Mouse (Mus musculus) midbrain, embryonic 16.5 days (tissue): Measurements from ENCODE around the gene Gpha2. TPM values are rescaled to one million over a fixed set of nuclear protein-coding genes. Genes with fewer than 3 reads are reported as not detected.

ENCODE experiments used
- ATAC-seq: fragments of 200-750 bp; cut with Nextera tagmentation; 2 replicates; pipeline ENCODE4 v1.8.0; 2017; ENCODE audit warnings: moderate TSS enrichment
- H3K27ac ChIP-seq: fragments of 300-500 bp; sonication (generic); 2 replicates; pipeline ENCODE4 v1.5.1; 2014; ENCODE audit warnings: mild to moderate bottlenecking, low read length, mixed read lengths
- H3K27me3 ChIP-seq: fragments of 300-500 bp; sonication (generic); 2 replicates; pipeline ENCODE4 v1.6.1; 2014; ENCODE audit warnings: low read depth, low read length, mixed read lengths; ENCODE audit not compliant: control insufficient read depth, insufficient read depth
- H3K36me3 ChIP-seq: fragments of 300-500 bp; sonication (generic); 2 replicates; pipeline ENCODE4 v1.6.1; 2014; ENCODE audit warnings: mild to moderate bottlenecking, low read length, moderate library complexity, mixed read lengths; ENCODE audit not compliant: control insufficient read depth, insufficient read depth
- H3K4me1 ChIP-seq: fragments of 300-500 bp; sonication (generic); 2 replicates; pipeline ENCODE4 v1.6.1; 2014; ENCODE audit warnings: mild to moderate bottlenecking, low read length, mixed read lengths; ENCODE audit not compliant: control insufficient read depth, insufficient read depth
- H3K4me2 ChIP-seq: fragments of 300-500 bp; sonication (generic); 2 replicates; pipeline ENCODE4 v1.6.1; 2014; ENCODE audit warnings: mild to moderate bottlenecking, low read length, mixed read lengths
- H3K4me3 ChIP-seq: fragments of 300-500 bp; sonication (generic); 2 replicates; pipeline ENCODE4 v1.5.1; 2014; ENCODE audit warnings: low read depth, mild to moderate bottlenecking, low read length, moderate library complexity, mixed read lengths
- H3K9ac ChIP-seq: fragments of 300-500 bp; sonication (generic); 2 replicates; pipeline ENCODE4 v1.6.1; 2014; ENCODE audit warnings: low read depth, low read length, mixed read lengths
- H3K9me3 ChIP-seq: fragments of 300-500 bp; sonication (generic); replicated peaks from 2 replicates; pipeline ENCODE4 v1.6.1; 2014; ENCODE audit warnings: mild to moderate bottlenecking, low read length, mixed read lengths; ENCODE audit not compliant: control insufficient read depth, poor library complexity, severe bottlenecking
- WGBS: fragments of 180-500 bp; shearing (Covaris S2); extraction: QIAGEN DNeasy Blood & Tissue Kit; methylation state at CpG from one replicate; pipeline ENCODE4 v1.1.7; 2014; 5-methylcytosine and 5-hydroxymethylcytosine counted together
- polyA plus RNA-seq: library from polyadenylated mRNA; unstranded; fragments of >200 nt; fragmentation: Nextera tagmentation; extraction: Ambion mirVana; gene quantifications from 2 replicates; pipeline ENCODE4 v1.2.1, GENCODE M21; 2015

Gpha2 gene
- not detected in 2 replicates for polyA plus RNA-seq

GRCm38 (mm10) chr19:6226135-6226534 lies at the start of gene Gpha2:
Gene Gpha2, plus strand, starts transcription at chr19:6226380.
- Histone ChIP-seq H3K27me3 (no peaks in the 10 kb centered on the region), H3K9ac (no peak within 1 kb of the TSS), H3K9me3 (no peaks in the 10 kb centered on the region), H3K4me1 (no peaks in the 10 kb centered on the region), H3K4me2 (no peak within 1 kb of the TSS), H3K27ac (no peak within 1 kb of the TSS), H3K4me3 (no peak within 1 kb of the TSS), H3K36me3 (peaks cover 18% of the 10 kb centered on the region)
- no peak for ATAC-seq
- 34% methylated on average over 2 of the region's 2 CpGs for WGBS

GRCm38 (mm10) chr19:6178775-6179174 lies 47.4 kb upstream of the Gpha2 start:
- H3K4me3 ChIP-seq, result no peak overlapping the region
- no peak overlapping the region for H3K4me2 ChIP-seq
- WGBS, result 84% methylated on average over 4 of the region's 6 CpGs

GRCm38 (mm10) chr19:6181629-6182028 lies 44.6 kb upstream of the Gpha2 start:
- 41% methylated on average over 5 of the region's 5 CpGs for WGBS
- no peak overlapping the region for H3K4me3 ChIP-seq
- no peak overlapping the region for H3K4me2 ChIP-seq
- 0 out of 2 replicates have a peak, but pooled peaks cover 2% of the 10 kb centered on the region for H3K4me1 ChIP-seq
- ATAC-seq, result no peak
- H3K27me3 ChIP-seq, result no peaks in the 10 kb centered on the region
- no peak overlapping the region for H3K9ac ChIP-seq
- no peaks in the 10 kb centered on the region for H3K36me3 ChIP-seq
- no peak overlapping the region for H3K27ac ChIP-seq
- H3K9me3 ChIP-seq, result no peaks in the 10 kb centered on the region

More at GRCm38 (mm10) chr19:6178775-6179174, 47.4 kb upstream of the Gpha2 start:
- no peak for ATAC-seq
- Histone ChIP-seq H3K9ac (no peak overlapping the region), H3K27me3 (no peaks in the 10 kb centered on the region), H3K36me3 (no peaks in the 10 kb centered on the region), H3K4me1 (0 out of 2 replicates have a peak, but pooled peaks cover 2% of the 10 kb centered on the region), H3K27ac (no peak overlapping the region), H3K9me3 (no peaks in the 10 kb centered on the region)

GRCm38 (mm10) chr19:6182534-6182933 lies 43.6 kb upstream of the Gpha2 start:
- ATAC-seq, result no peak
- Histone ChIP-seq H3K4me3 (no peak overlapping the region), H3K4me1 (0 out of 2 replicates have a peak, but pooled peaks cover 2% of the 10 kb centered on the region), H3K27ac (no peak overlapping the region), H3K9ac (no peak overlapping the region), H3K9me3 (no peaks in the 10 kb centered on the region), H3K36me3 (no peaks in the 10 kb centered on the region), H3K27me3 (no peaks in the 10 kb centered on the region), H3K4me2 (no peak overlapping the region)
- WGBS, result 7% methylated on average over 3 of the region's 3 CpGs

GRCm38 (mm10) chr19:6184131-6184530 lies 42.0 kb upstream of the Gpha2 start, which contains the start of gene Majin:
Gene Majin, plus strand, starts transcription at chr19:6184388.
- H3K4me3 ChIP-seq, result no peak within 1 kb of the TSS
- 90% methylated on average over 23 of the region's 23 CpGs for WGBS
- H3K4me2 ChIP-seq, result no peak within 1 kb of the TSS
- no peak for ATAC-seq
- 0 out of 2 replicates have a peak, but pooled peaks cover 2% of the 10 kb centered on the region for H3K4me1 ChIP-seq
- H3K36me3 ChIP-seq, result no peaks in the 10 kb centered on the region
- H3K9ac ChIP-seq, result no peak within 1 kb of the TSS
- no peak within 1 kb of the TSS for H3K27ac ChIP-seq
- H3K27me3 ChIP-seq, result no peaks in the 10 kb centered on the region
- H3K9me3 ChIP-seq, result no peaks in the 10 kb centered on the region

GRCm38 (mm10) chr19:6204265-6204664 lies 21.9 kb upstream of the Gpha2 start:
- no peak overlapping the region for H3K9ac ChIP-seq
- H3K4me1 ChIP-seq, result no peaks in the 10 kb centered on the region
- 88% methylated on average over 2 of the region's 2 CpGs for WGBS
- no peaks in the 10 kb centered on the region for H3K27me3 ChIP-seq
- ATAC-seq, result no peak
- no peak overlapping the region for H3K4me2 ChIP-seq
- no peak overlapping the region for H3K4me3 ChIP-seq
- H3K36me3 ChIP-seq, result no peaks in the 10 kb centered on the region
- H3K9me3 ChIP-seq, result no peaks in the 10 kb centered on the region
- no peak overlapping the region for H3K27ac ChIP-seq

- WGBS, result 78% methylated on average over 5 of the region's 5 CpGs
- Histone ChIP-seq H3K36me3 (no peaks in the 10 kb centered on the region), H3K4me2 (no peak overlapping the region), H3K4me1 (no peaks in the 10 kb centered on the region), H3K4me3 (no peak overlapping the region), H3K9me3 (no peaks in the 10 kb centered on the region), H3K27me3 (no peaks in the 10 kb centered on the region), H3K9ac (no peak overlapping the region), H3K27ac (no peak overlapping the region)
- ATAC-seq, result no peak
These were observed 19.5 kb upstream of the Gpha2 start for GRCm38 (mm10) chr19:6206716-6207115.

GRCm38 (mm10) chr19:6216046-6216705 lies 10.0 kb upstream of the Gpha2 start:
- Histone ChIP-seq H3K36me3 (no peaks in the 10 kb centered on the region), H3K4me2 (no peak overlapping the region), H3K9me3 (no peaks in the 10 kb centered on the region), H3K4me3 (no peak overlapping the region), H3K27ac (no peak overlapping the region), H3K9ac (no peak overlapping the region), H3K27me3 (no peaks in the 10 kb centered on the region), H3K4me1 (no peaks in the 10 kb centered on the region)
- no peak for ATAC-seq
- WGBS, result 82% methylated on average over 6 of the region's 6 CpGs

GRCm38 (mm10) chr19:6218606-6219005 lies 7.6 kb upstream of the Gpha2 start:
- H3K27me3 ChIP-seq, result no peaks in the 10 kb centered on the region
- ATAC-seq, result no peak
- no peaks in the 10 kb centered on the region for H3K4me1 ChIP-seq
- no peak overlapping the region for H3K27ac ChIP-seq
- H3K36me3 ChIP-seq, result no peaks in the 10 kb centered on the region
- no peaks in the 10 kb centered on the region for H3K9me3 ChIP-seq
- H3K4me3 ChIP-seq, result no peak overlapping the region
- H3K9ac ChIP-seq, result no peak overlapping the region
- WGBS, result 63% methylated on average over 6 of the region's 6 CpGs
- H3K4me2 ChIP-seq, result no peak overlapping the region
